Mouse (Mus musculus): Measurements from ENCODE around the gene Stmn1. TPM values are rescaled to one million over a fixed set of nuclear protein-coding genes. Genes with fewer than 3 reads are reported as not detected.

Stmn1 gene
- polyA plus RNA-seq, 1 experiment from 2014 or later = 1,653 TPM

- no peak overlapping the region for H3K4me2 ChIP-seq (replicated peaks; ENCODE audit: low read depth, low read length)
- ATAC-seq (ENCODE audit: insufficient number of reproducible peaks, insufficient read depth, low FRiP score, low read depth) = no peak
These were observed 17.5 kb upstream of the Stmn1 start for GRCm38 (mm10) chr4:134450392-134451195.

DNA sequence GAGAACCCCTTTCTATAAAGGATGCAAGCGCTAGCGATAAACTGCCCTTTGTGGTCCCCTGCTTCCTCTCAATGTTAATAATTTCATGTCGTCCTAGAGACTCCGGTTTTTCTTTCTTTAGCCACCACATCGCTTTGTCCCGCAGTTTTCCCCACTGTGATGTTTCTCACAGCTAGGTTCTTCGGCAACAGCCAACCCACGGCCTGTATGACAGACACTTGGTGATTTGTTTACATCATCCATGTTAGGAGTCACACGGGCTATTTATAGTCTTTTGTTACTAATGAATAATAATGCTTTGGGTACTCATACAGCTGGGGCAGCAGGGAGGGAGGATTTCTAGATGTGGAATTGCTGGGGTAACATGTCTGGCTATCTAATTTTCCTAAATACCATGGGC lies 16.6 kb upstream of the Stmn1 start:
- H3K4me2 ChIP-seq (replicated peaks; ENCODE audit: low read depth, low read length) = no peak overlapping the region
- H3K9ac ChIP-seq (replicated peaks; ENCODE audit: low read depth, low read length) = no peak overlapping the region
- WGBS = 55% methylated on average over 9 of the region's 9 CpGs
- no peaks in the 10 kb centered on the region for H3K27me3 ChIP-seq (ENCODE audit: control insufficient read depth, insufficient read depth, low read length)
- H3K27ac ChIP-seq (ENCODE audit: low read length) = no peak overlapping the region
- no peak for ATAC-seq (ENCODE audit: insufficient number of reproducible peaks, insufficient read depth, low FRiP score, low read depth)
- H3K36me3 ChIP-seq (ENCODE audit: control insufficient read depth, insufficient read depth, low read length) = no peaks in the 10 kb centered on the region
- no peak overlapping the region for H3K4me3 ChIP-seq (ENCODE audit: low read depth, low read length)
- no peaks in the 10 kb centered on the region for H3K9me3 ChIP-seq (ENCODE audit: control insufficient read depth, low read depth, low read length)
- peaks cover 4% of the 10 kb centered on the region for H3K4me1 ChIP-seq (ENCODE audit: control insufficient read depth, insufficient read depth, low read length)

More at GRCm38 (mm10) chr4:134450392-134451195, 17.5 kb upstream of the Stmn1 start:
- 24% methylated on average over 20 of the region's 20 CpGs for WGBS
- Histone ChIP-seq H3K4me3 (ENCODE audit: low read depth, low read length) (no peak overlapping the region), H3K27me3 (ENCODE audit: control insufficient read depth, insufficient read depth, low read length) (no peaks in the 10 kb centered on the region), H3K9ac (replicated peaks; ENCODE audit: low read depth, low read length) (no peak overlapping the region), H3K4me1 (ENCODE audit: control insufficient read depth, insufficient read depth, low read length) (peaks cover 4% of the 10 kb centered on the region), H3K27ac (ENCODE audit: low read length) (no peak overlapping the region), H3K9me3 (ENCODE audit: control insufficient read depth, low read depth, low read length) (no peaks in the 10 kb centered on the region), H3K36me3 (ENCODE audit: control insufficient read depth, insufficient read depth, low read length) (no peaks in the 10 kb centered on the region)

GRCm38 (mm10) chr4:134453619-134454400 lies 14.3 kb upstream of the Stmn1 start:
- 30% methylated on average over 34 of the region's 34 CpGs for WGBS
- H3K9me3 ChIP-seq (ENCODE audit: control insufficient read depth, low read depth, low read length) = no peaks in the 10 kb centered on the region
- H3K36me3 ChIP-seq (ENCODE audit: control insufficient read depth, insufficient read depth, low read length) = no peaks in the 10 kb centered on the region
- H3K4me3 ChIP-seq (ENCODE audit: low read depth, low read length) = no peak overlapping the region
- H3K9ac ChIP-seq (replicated peaks; ENCODE audit: low read depth, low read length) = no peak overlapping the region
- peaks cover 4% of the 10 kb centered on the region for H3K4me1 ChIP-seq (ENCODE audit: control insufficient read depth, insufficient read depth, low read length)
- ATAC-seq (ENCODE audit: insufficient number of reproducible peaks, insufficient read depth, low FRiP score, low read depth) = no peak
- no peaks in the 10 kb centered on the region for H3K27me3 ChIP-seq (ENCODE audit: control insufficient read depth, insufficient read depth, low read length)
- no peak overlapping the region for H3K4me2 ChIP-seq (replicated peaks; ENCODE audit: low read depth, low read length)
- H3K27ac ChIP-seq (ENCODE audit: low read length) = no peak overlapping the region

- 39% methylated on average over 6 of the region's 6 CpGs for whole genome bisulfite sequencing
- Histone ChIP-seq H3K27me3 (ENCODE audit: control insufficient read depth, insufficient read depth, low read length) (no peaks in the 10 kb centered on the region), H3K9me3 (ENCODE audit: control insufficient read depth, low read depth, low read length) (no peaks in the 10 kb centered on the region), H3K4me1 (ENCODE audit: control insufficient read depth, insufficient read depth, low read length) (peaks cover under 1% of the 10 kb centered on the region), H3K27ac (ENCODE audit: low read length) (no peak overlapping the region), H3K4me3 (ENCODE audit: low read depth, low read length) (no peak overlapping the region), H3K4me2 (replicated peaks; ENCODE audit: low read depth, low read length) (no peak overlapping the region), H3K36me3 (ENCODE audit: control insufficient read depth, insufficient read depth, low read length) (no peaks in the 10 kb centered on the region), H3K9ac (replicated peaks; ENCODE audit: low read depth, low read length) (no peak overlapping the region)
- no peak for ATAC-seq (ENCODE audit: insufficient number of reproducible peaks, insufficient read depth, low FRiP score, low read depth)
These were observed 12.8 kb upstream of the Stmn1 start for GRCm38 (mm10) chr4:134455310-134455709.

- no peaks in the 10 kb centered on the region for H3K27me3 ChIP-seq (ENCODE audit: control insufficient read depth, insufficient read depth, low read length)
- no peak overlapping the region for H3K4me3 ChIP-seq (ENCODE audit: low read depth, low read length)
- H3K9ac ChIP-seq (replicated peaks; ENCODE audit: low read depth, low read length) = no peak overlapping the region
- H3K4me1 ChIP-seq (ENCODE audit: control insufficient read depth, insufficient read depth, low read length) = no peaks in the 10 kb centered on the region
- WGBS = 45% methylated on average over 7 of the region's 7 CpGs
- no peak for ATAC-seq (ENCODE audit: insufficient number of reproducible peaks, insufficient read depth, low FRiP score, low read depth)
- H3K9me3 ChIP-seq (ENCODE audit: control insufficient read depth, low read depth, low read length) = no peaks in the 10 kb centered on the region
- H3K27ac ChIP-seq (ENCODE audit: low read length) = no peak overlapping the region
- no peaks in the 10 kb centered on the region for H3K36me3 ChIP-seq (ENCODE audit: control insufficient read depth, insufficient read depth, low read length)
- H3K4me2 ChIP-seq (replicated peaks; ENCODE audit: low read depth, low read length) = no peak overlapping the region
These were observed 10.8 kb upstream of the Stmn1 start for GRCm38 (mm10) chr4:134457130-134457825.

DNA sequence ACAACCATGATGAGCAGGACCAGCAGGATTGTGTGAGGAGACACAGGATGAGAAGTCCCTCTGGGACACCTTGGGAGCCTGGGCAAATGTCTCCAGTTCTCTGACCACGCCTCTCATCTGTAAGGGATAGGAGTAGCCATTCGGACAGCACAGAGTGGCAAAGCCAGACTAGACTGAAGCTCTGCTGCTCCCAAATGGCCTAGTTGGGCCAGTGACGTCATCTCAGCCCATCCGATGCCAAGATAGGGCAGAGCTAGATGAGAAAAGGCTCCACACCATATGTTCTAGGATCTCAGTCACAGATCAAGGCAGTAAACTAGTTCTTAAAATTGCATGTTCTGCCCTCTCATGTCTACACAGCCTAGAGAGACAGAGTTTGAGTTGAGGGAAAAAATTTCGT lies 9.3 kb upstream of the Stmn1 start:
- Histone ChIP-seq H3K9ac (replicated peaks; ENCODE audit: low read depth, low read length) (no peak overlapping the region), H3K4me2 (replicated peaks; ENCODE audit: low read depth, low read length) (no peak overlapping the region), H3K36me3 (ENCODE audit: control insufficient read depth, insufficient read depth, low read length) (no peaks in the 10 kb centered on the region), H3K27me3 (ENCODE audit: control insufficient read depth, insufficient read depth, low read length) (no peaks in the 10 kb centered on the region), H3K9me3 (ENCODE audit: control insufficient read depth, low read depth, low read length) (no peaks in the 10 kb centered on the region), H3K4me1 (ENCODE audit: control insufficient read depth, insufficient read depth, low read length) (no peaks in the 10 kb centered on the region), H3K4me3 (ENCODE audit: low read depth, low read length) (no peak overlapping the region), H3K27ac (ENCODE audit: low read length) (no peak overlapping the region)
- WGBS = 85% methylated on average over 5 of the region's 5 CpGs
- ATAC-seq (ENCODE audit: insufficient number of reproducible peaks, insufficient read depth, low FRiP score, low read depth) = no peak

- H3K4me2 ChIP-seq (replicated peaks; ENCODE audit: low read depth, low read length) = no peak overlapping the region
- no peak for ATAC-seq (ENCODE audit: insufficient number of reproducible peaks, insufficient read depth, low FRiP score, low read depth)
- 66% methylated on average over 10 of the region's 10 CpGs for WGBS
These were observed 7.8 kb upstream of the Stmn1 start for GRCm38 (mm10) chr4:134460277-134460676.

DNA sequence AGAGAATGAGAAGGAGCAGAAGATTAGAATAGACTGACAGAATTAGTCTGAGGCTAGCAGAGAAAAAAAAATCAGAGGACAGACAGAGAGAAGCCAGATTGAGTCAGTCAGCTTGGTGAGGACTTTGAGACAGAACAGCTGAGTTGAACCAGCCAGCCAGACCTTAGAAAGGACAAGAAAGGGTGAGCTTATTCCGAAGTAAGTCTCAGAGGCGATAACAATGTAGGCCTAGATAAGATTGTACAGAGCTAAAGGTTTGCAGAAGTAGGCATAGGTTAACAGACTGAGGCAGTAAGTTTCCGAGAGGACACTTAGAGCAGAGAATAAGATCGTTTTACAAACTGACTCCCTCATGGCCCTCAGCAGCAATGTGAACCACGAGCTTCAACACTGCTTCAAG lies 6.9 kb upstream of the Stmn1 start:
- Histone ChIP-seq H3K4me3 (ENCODE audit: low read depth, low read length) (no peak overlapping the region), H3K27me3 (ENCODE audit: control insufficient read depth, insufficient read depth, low read length) (no peaks in the 10 kb centered on the region), H3K36me3 (ENCODE audit: control insufficient read depth, insufficient read depth, low read length) (no peaks in the 10 kb centered on the region), H3K4me2 (replicated peaks; ENCODE audit: low read depth, low read length) (no peak overlapping the region), H3K9ac (replicated peaks; ENCODE audit: low read depth, low read length) (no peak overlapping the region), H3K27ac (ENCODE audit: low read length) (no peak overlapping the region), H3K9me3 (ENCODE audit: control insufficient read depth, low read depth, low read length) (no peaks in the 10 kb centered on the region), H3K4me1 (ENCODE audit: control insufficient read depth, insufficient read depth, low read length) (no peaks in the 10 kb centered on the region)
- ATAC-seq (ENCODE audit: insufficient number of reproducible peaks, insufficient read depth, low FRiP score, low read depth) = no peak
- WGBS = 75% methylated on average over 5 of the region's 5 CpGs

More at GRCm38 (mm10) chr4:134460277-134460676, 7.8 kb upstream of the Stmn1 start:
- H3K4me3 ChIP-seq (ENCODE audit: low read depth, low read length) = no peak overlapping the region
- no peaks in the 10 kb centered on the region for H3K27me3 ChIP-seq (ENCODE audit: control insufficient read depth, insufficient read depth, low read length)
- H3K27ac ChIP-seq (ENCODE audit: low read length) = no peak overlapping the region
- H3K4me1 ChIP-seq (ENCODE audit: control insufficient read depth, insufficient read depth, low read length) = no peaks in the 10 kb centered on the region
- no peaks in the 10 kb centered on the region for H3K9me3 ChIP-seq (ENCODE audit: control insufficient read depth, low read depth, low read length)
- H3K36me3 ChIP-seq (ENCODE audit: control insufficient read depth, insufficient read depth, low read length) = no peaks in the 10 kb centered on the region
- no peak overlapping the region for H3K9ac ChIP-seq (replicated peaks; ENCODE audit: low read depth, low read length)

All from stomach, embryonic 14.5 days (tissue).